Mouse (Mus musculus): ENCODE measurements around the gene Pilrb1. TPM values are rescaled to one million over a fixed set of nuclear protein-coding genes. Genes with fewer than 3 reads are reported as not detected.

Pilrb1 gene
- polyA plus RNA-seq, 1 experiment from 2014 or later, result 4.3 TPM

DNA sequence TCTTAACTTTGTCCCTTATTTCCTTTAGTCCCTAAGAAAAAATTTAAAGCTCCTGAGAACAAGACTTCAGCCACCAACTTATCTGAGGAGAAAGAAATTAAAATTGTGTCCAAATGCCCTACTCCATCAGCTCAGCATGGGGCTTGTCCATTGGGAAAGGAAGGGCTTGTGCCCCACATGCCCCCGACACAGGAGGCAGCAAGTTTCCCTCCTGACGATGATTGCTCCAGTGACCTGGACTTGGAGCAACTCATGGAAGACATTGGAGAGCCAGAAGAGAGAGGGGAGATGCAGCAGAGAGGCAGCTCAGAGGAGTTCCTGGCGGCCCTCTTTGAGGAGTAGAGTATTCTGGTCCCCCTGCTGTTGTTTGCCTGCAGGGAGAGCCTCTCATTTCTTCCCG lies 35.8 kb downstream of the Pilrb1 start:
- WGBS, result 61% methylated on average over 4 of the region's 4 CpGs
- Histone ChIP-seq H3K4me2 (replicated peaks; ENCODE audit: low read depth) (no peak overlapping the region), H3K4me3 (ENCODE audit: low read depth, low read length) (no peak overlapping the region), H3K27me3 (replicated peaks; ENCODE audit: control insufficient read depth, insufficient read depth, low read length) (no peaks in the 10 kb centered on the region), H3K27ac (ENCODE audit: low read depth, low read length) (no peak overlapping the region), H3K9ac (ENCODE audit: low read depth, low read length) (no peak overlapping the region), H3K36me3 (ENCODE audit: control insufficient read depth, insufficient read depth) (no peaks in the 10 kb centered on the region), H3K9me3 (ENCODE audit: control insufficient read depth) (no peaks in the 10 kb centered on the region), H3K4me1 (replicated peaks; ENCODE audit: control insufficient read depth, insufficient read depth, low read length) (no peaks in the 10 kb centered on the region)
- ATAC-seq, result no peak
- no peak for TF ChIP-seq CTCF (IDR thresholded peaks at IDR 0.05; ENCODE audit: low read depth)

- Histone ChIP-seq H3K27ac (ENCODE audit: low read depth, low read length) (no peak overlapping the region), H3K27me3 (replicated peaks; ENCODE audit: control insufficient read depth, insufficient read depth, low read length) (no peaks in the 10 kb centered on the region), H3K4me1 (replicated peaks; ENCODE audit: control insufficient read depth, insufficient read depth, low read length) (no peaks in the 10 kb centered on the region), H3K4me3 (ENCODE audit: low read depth, low read length) (no peak overlapping the region), H3K9ac (ENCODE audit: low read depth, low read length) (no peak overlapping the region), H3K9me3 (ENCODE audit: control insufficient read depth) (no peaks in the 10 kb centered on the region), H3K36me3 (ENCODE audit: control insufficient read depth, insufficient read depth) (no peaks in the 10 kb centered on the region), H3K4me2 (replicated peaks; ENCODE audit: low read depth) (no peak overlapping the region)
- TF ChIP-seq CTCF (IDR thresholded peaks at IDR 0.05; ENCODE audit: low read depth), result no peak
- 50% methylated on average over 4 of the region's 4 CpGs for WGBS
- ATAC-seq, result no peak
Observed at GRCm38 (mm10) chr5:137817466-137818222, 40.3 kb downstream of the Pilrb1 start.

GRCm38 (mm10) chr5:137808316-137808715 lies 49.6 kb downstream of the Pilrb1 start:
- H3K9ac ChIP-seq (ENCODE audit: low read depth, low read length), result no peak overlapping the region
- H3K36me3 ChIP-seq (ENCODE audit: control insufficient read depth, insufficient read depth), result no peaks in the 10 kb centered on the region
- 88% methylated on average over 5 of the region's 5 CpGs for WGBS
- no peak for TF ChIP-seq CTCF (IDR thresholded peaks at IDR 0.05; ENCODE audit: low read depth)
- no peak overlapping the region for H3K4me2 ChIP-seq (replicated peaks; ENCODE audit: low read depth)
- no peak overlapping the region for H3K27ac ChIP-seq (ENCODE audit: low read depth, low read length)
- H3K27me3 ChIP-seq (replicated peaks; ENCODE audit: control insufficient read depth, insufficient read depth, low read length), result no peaks in the 10 kb centered on the region
- H3K4me1 ChIP-seq (replicated peaks; ENCODE audit: control insufficient read depth, insufficient read depth, low read length), result no peaks in the 10 kb centered on the region
- ATAC-seq, result no peak
- H3K4me3 ChIP-seq (ENCODE audit: low read depth, low read length), result no peak overlapping the region
- H3K9me3 ChIP-seq (ENCODE audit: control insufficient read depth), result no peaks in the 10 kb centered on the region

- Histone ChIP-seq H3K36me3 (ENCODE audit: control insufficient read depth, insufficient read depth) (no peaks in the 10 kb centered on the region), H3K27ac (ENCODE audit: low read depth, low read length) (no peak overlapping the region), H3K9me3 (ENCODE audit: control insufficient read depth) (no peaks in the 10 kb centered on the region), H3K9ac (ENCODE audit: low read depth, low read length) (no peak overlapping the region), H3K4me2 (replicated peaks; ENCODE audit: low read depth) (no peak overlapping the region), H3K27me3 (replicated peaks; ENCODE audit: control insufficient read depth, insufficient read depth, low read length) (no peaks in the 10 kb centered on the region), H3K4me3 (ENCODE audit: low read depth, low read length) (no peak overlapping the region), H3K4me1 (replicated peaks; ENCODE audit: control insufficient read depth, insufficient read depth, low read length) (no peaks in the 10 kb centered on the region)
- no peak for ATAC-seq
- WGBS, result 92% methylated on average over 1 of the region's 1 CpGs
- TF ChIP-seq CTCF (IDR thresholded peaks at IDR 0.05; ENCODE audit: low read depth), result no peak
Observed at GRCm38 (mm10) chr5:137806158-137806557, 51.7 kb downstream of the Pilrb1 start.

Other genes starting within 250 kb of the Pilrb1 start
- 44.2 and 44.6 TPM in 2 replicates for gene Pcolce, start 244.3 kb downstream of the Pilrb1 start, polyA plus RNA-seq (2015; fragmentation: Nextera tagmentation; extraction: Ambion mirVana)
- gene Fbxo24, start 229.1 kb downstream of the Pilrb1 start, polyA plus RNA-seq (2015; fragmentation: Nextera tagmentation; extraction: Ambion mirVana), result 0.16 and 0.25 TPM in 2 replicates
- 31.5 and 31.6 TPM in 2 replicates for gene Lrch4, start 229.0 kb downstream of the Pilrb1 start, polyA plus RNA-seq (2015; fragmentation: Nextera tagmentation; extraction: Ambion mirVana)
- 1.3 and 1.8 TPM in 2 replicates for gene Gm20605, start 228.9 kb downstream of the Pilrb1 start, polyA plus RNA-seq (2015; fragmentation: Nextera tagmentation; extraction: Ambion mirVana)
- 2.3 and 4.8 TPM in 2 replicates for gene Sap25, start 216.8 kb downstream of the Pilrb1 start, polyA plus RNA-seq (2015; fragmentation: Nextera tagmentation; extraction: Ambion mirVana)
- gene Irs3, start 212.4 kb downstream of the Pilrb1 start, polyA plus RNA-seq (2015; fragmentation: Nextera tagmentation; extraction: Ambion mirVana), result 0.09 and 0.18 TPM in 2 replicates
- 16.8 and 19.0 TPM in 2 replicates for gene Agfg2, start 173.4 kb downstream of the Pilrb1 start, polyA plus RNA-seq (2015; fragmentation: Nextera tagmentation; extraction: Ambion mirVana)
- gene Nyap1, start 116.5 kb downstream of the Pilrb1 start, polyA plus RNA-seq (2015; fragmentation: Nextera tagmentation; extraction: Ambion mirVana), result 1.6 and 2.0 TPM in 2 replicates
- gene Tsc22d4, start 112.4 kb downstream of the Pilrb1 start, polyA plus RNA-seq (2015; fragmentation: Nextera tagmentation; extraction: Ambion mirVana), result 111 and 119 TPM in 2 replicates
- 29.0 and 30.8 TPM in 2 replicates for gene Ppp1r35, start 79.3 kb downstream of the Pilrb1 start, polyA plus RNA-seq (2015; fragmentation: Nextera tagmentation; extraction: Ambion mirVana)
- 10.3 and 10.8 TPM in 2 replicates for gene Mepce, start 70.5 kb downstream of the Pilrb1 start, polyA plus RNA-seq (2015; fragmentation: Nextera tagmentation; extraction: Ambion mirVana)
- gene Zcwpw1, start 70.3 kb downstream of the Pilrb1 start, polyA plus RNA-seq (2015; fragmentation: Nextera tagmentation; extraction: Ambion mirVana), result 3.3 and 3.5 TPM in 2 replicates
- gene Pilra, start 21.8 kb downstream of the Pilrb1 start, polyA plus RNA-seq (2015; fragmentation: Nextera tagmentation; extraction: Ambion mirVana), result 2.4 and 3.0 TPM in 2 replicates
- gene Pilrb2, start 13.7 kb upstream of the Pilrb1 start, polyA plus RNA-seq (2015; fragmentation: Nextera tagmentation; extraction: Ambion mirVana), result 1.8 and 3.4 TPM in 2 replicates
- 119 and 134 TPM in 2 replicates for gene Cyp3a13, start 63.5 kb upstream of the Pilrb1 start, polyA plus RNA-seq (2015; fragmentation: Nextera tagmentation; extraction: Ambion mirVana)
- gene Gjc3, start 105.0 kb upstream of the Pilrb1 start, polyA plus RNA-seq (2015; fragmentation: Nextera tagmentation; extraction: Ambion mirVana), result 0.69 and 1.0 TPM in 2 replicates
- gene Azgp1, start 123.4 kb upstream of the Pilrb1 start, polyA plus RNA-seq (2015; fragmentation: Nextera tagmentation; extraction: Ambion mirVana), result not detected in 2 replicates
- not detected in 2 replicates for gene Smok3a, start 163.2 kb upstream of the Pilrb1 start, polyA plus RNA-seq (2015; fragmentation: Nextera tagmentation; extraction: Ambion mirVana)
- gene Smok3b, start 163.3 kb upstream of the Pilrb1 start, polyA plus RNA-seq (2015; fragmentation: Nextera tagmentation; extraction: Ambion mirVana), result not detected in 2 replicates
- not detected in 2 replicates for gene Smok3c, start 195.1 kb upstream of the Pilrb1 start, polyA plus RNA-seq (2015; fragmentation: Nextera tagmentation; extraction: Ambion mirVana)
- 5.6 and 6.5 TPM in 2 replicates for gene Zkscan1, start 227.0 kb upstream of the Pilrb1 start, polyA plus RNA-seq (2015; fragmentation: Nextera tagmentation; extraction: Ambion mirVana)

Data from intestine, postnatal 0 days (tissue).